Mouse (Mus musculus): Measurements from ENCODE around the gene Htr5a. TPM values are rescaled to one million over a fixed set of nuclear protein-coding genes. Genes with fewer than 3 reads are reported as not detected.

Gene Htr5a
- polyA plus RNA-seq, 1 experiment from 2014 or later, result not detected

- 86% methylated on average over 4 of the region's 4 CpGs for WGBS
- Histone ChIP-seq H3K27me3 (no peaks in the 10 kb centered on the region), H3K27ac (no peak overlapping the region), H3K36me3 (no peaks in the 10 kb centered on the region), H3K9ac (no peak overlapping the region), H3K9me3 (replicated peaks) (no peaks in the 10 kb centered on the region), H3K4me3 (replicated peaks) (no peak overlapping the region), H3K4me2 (no peak overlapping the region), H3K4me1 (no peaks in the 10 kb centered on the region)
- no peak for ATAC-seq (replicated peaks; ENCODE audit: low FRiP score)
Observed at GRCm38 (mm10) chr5:27900186-27900585, 58.2 kb downstream of the Htr5a start.

Other genes starting within 250 kb of the Htr5a start
- gene Paxip1, start 50.5 kb upstream of the Htr5a start, polyA plus RNA-seq (2015; fragmentation: Nextera tagmentation; extraction: Ambion mirVana), result 36.8 and 40.2 TPM in 2 replicates
- 50.2 and 52.8 TPM in 2 replicates for gene Insig1, start 229.2 kb downstream of the Htr5a start, polyA plus RNA-seq (2015; fragmentation: Nextera tagmentation; extraction: Ambion mirVana)

Measured in kidney, embryonic 15.5 days (tissue).